Mouse (Mus musculus) liver, embryonic 15.5 days (tissue): ENCODE measurements around the gene Ntf3. TPM values are rescaled to one million over a fixed set of nuclear protein-coding genes. Genes with fewer than 3 reads are reported as not detected.

Experiments
- ATAC-seq: fragments of 200-750 bp; cut with Nextera tagmentation; 2 replicates; pipeline ENCODE4 v1.8.0; 2017; ENCODE audit warnings: moderate number of reproducible peaks, mild to moderate bottlenecking, moderate library complexity; ENCODE audit not compliant: insufficient read depth
- H3K27ac ChIP-seq: fragments of 300-500 bp; sonication (generic); replicated peaks from 2 replicates; pipeline ENCODE4 v1.5.1; 2015; ENCODE audit warnings: mild to moderate bottlenecking, inconsistent platforms
- H3K27me3 ChIP-seq: fragments of 300-500 bp; sonication (generic); 2 replicates; pipeline ENCODE4 v1.6.1; 2015; ENCODE audit warnings: mild to moderate bottlenecking, inconsistent platforms
- H3K36me3 ChIP-seq: fragments of 300-500 bp; sonication (generic); replicated peaks from 2 replicates; pipeline ENCODE4 v1.6.1; 2015; ENCODE audit warnings: moderate library complexity, mild to moderate bottlenecking, inconsistent platforms
- H3K4me1 ChIP-seq: fragments of 300-500 bp; sonication (generic); replicated peaks from 2 replicates; pipeline ENCODE4 v1.6.1; 2015; ENCODE audit warnings: inconsistent platforms
- H3K4me2 ChIP-seq: fragments of 300-500 bp; sonication (generic); 2 replicates; pipeline ENCODE4 v1.6.1; 2015; ENCODE audit warnings: moderate library complexity, mild to moderate bottlenecking, inconsistent platforms
- H3K4me3 ChIP-seq: fragments of 300-500 bp; sonication (generic); replicated peaks from 2 replicates; pipeline ENCODE4 v1.5.1; 2015; ENCODE audit warnings: mild to moderate bottlenecking, inconsistent platforms
- H3K9ac ChIP-seq: fragments of 300-500 bp; sonication (generic); 2 replicates; pipeline ENCODE4 v1.6.1; 2015; ENCODE audit warnings: moderate library complexity, mild to moderate bottlenecking, inconsistent platforms
- H3K9me3 ChIP-seq: fragments of 300-500 bp; sonication (generic); replicated peaks from 2 replicates; pipeline ENCODE4 v1.6.1; 2016; ENCODE audit warnings: inconsistent platforms
- WGBS: fragments of 180-500 bp; shearing (Covaris S2); methylation state at CpG from one replicate; pipeline ENCODE4 v1.1.7; 2015; ENCODE audit warnings: mixed read lengths; ENCODE audit not compliant: insufficient replicate concordance; 5-methylcytosine and 5-hydroxymethylcytosine counted together
- polyA plus RNA-seq: library from polyadenylated mRNA; unstranded; fragments of >200 nt; fragmentation: Nextera tagmentation; extraction: Ambion mirVana; gene quantifications from 2 replicates; pipeline ENCODE4 v1.2.1, GENCODE M21; 2015

Gene Ntf3
- polyA plus RNA-seq, 1 experiment from 2014 or later, result 0.30 TPM

GRCm38 (mm10) chr6:126102007-126102406 lies 64.7 kb downstream of the Ntf3 start:
- ATAC-seq, result no peak
- WGBS, result 81% methylated on average over 11 of the region's 11 CpGs

GRCm38 (mm10) chr6:126100579-126100978 lies 66.1 kb downstream of the Ntf3 start:
- Histone ChIP-seq H3K36me3 (no peaks in the 10 kb centered on the region), H3K9ac (no peak overlapping the region), H3K4me3 (no peak overlapping the region), H3K4me2 (no peak overlapping the region), H3K27me3 (no peaks in the 10 kb centered on the region), H3K27ac (no peak overlapping the region), H3K9me3 (no peaks in the 10 kb centered on the region; the same call in 1 of the 2 replicates), H3K4me1 (no peaks in the 10 kb centered on the region)
- WGBS, result 65% methylated on average over 1 of the region's 1 CpGs
- ATAC-seq, result no peak

More at GRCm38 (mm10) chr6:126102007-126102406, 64.7 kb downstream of the Ntf3 start:
- no peaks in the 10 kb centered on the region for H3K4me1 ChIP-seq
- no peak overlapping the region for H3K4me2 ChIP-seq
- H3K36me3 ChIP-seq, result no peaks in the 10 kb centered on the region
- H3K4me3 ChIP-seq, result no peak overlapping the region
- no peaks in the 10 kb centered on the region; the same call in 1 of the 2 replicates for H3K9me3 ChIP-seq
- no peak overlapping the region for H3K9ac ChIP-seq
- H3K27me3 ChIP-seq, result no peaks in the 10 kb centered on the region
- H3K27ac ChIP-seq, result no peak overlapping the region

GRCm38 (mm10) chr6:126097471-126097870 lies 69.2 kb downstream of the Ntf3 start:
- ATAC-seq, result no peak
- 55% methylated on average over 5 of the region's 5 CpGs for WGBS
- H3K9me3 ChIP-seq, result no peaks in the 10 kb centered on the region; the same call in 1 of the 2 replicates
- no peaks in the 10 kb centered on the region for H3K27me3 ChIP-seq
- no peaks in the 10 kb centered on the region for H3K4me1 ChIP-seq
- H3K4me3 ChIP-seq, result no peak overlapping the region
- H3K4me2 ChIP-seq, result no peak overlapping the region
- no peak overlapping the region for H3K27ac ChIP-seq
- H3K9ac ChIP-seq, result no peak overlapping the region
- H3K36me3 ChIP-seq, result no peaks in the 10 kb centered on the region

- no peak overlapping the region for H3K4me2 ChIP-seq
- H3K4me3 ChIP-seq, result no peak overlapping the region
- no peaks in the 10 kb centered on the region; the same call in 1 of the 2 replicates for H3K9me3 ChIP-seq
- no peaks in the 10 kb centered on the region for H3K36me3 ChIP-seq
- H3K4me1 ChIP-seq, result no peaks in the 10 kb centered on the region
- H3K9ac ChIP-seq, result no peak overlapping the region
- ATAC-seq, result no peak
- no peak overlapping the region for H3K27ac ChIP-seq
- no peaks in the 10 kb centered on the region for H3K27me3 ChIP-seq
- 71% methylated on average over 13 of the region's 13 CpGs for WGBS
Observed at GRCm38 (mm10) chr6:126096085-126096484, 70.6 kb downstream of the Ntf3 start.

GRCm38 (mm10) chr6:126095041-126095440 lies 71.7 kb downstream of the Ntf3 start:
- no peak overlapping the region for H3K27ac ChIP-seq
- H3K27me3 ChIP-seq, result no peaks in the 10 kb centered on the region

GRCm38 (mm10) chr6:126092026-126092425 lies 74.7 kb downstream of the Ntf3 start:
- no peak for ATAC-seq
- no peaks in the 10 kb centered on the region for H3K36me3 ChIP-seq
- no peak overlapping the region for H3K27ac ChIP-seq
- H3K4me1 ChIP-seq, result no peaks in the 10 kb centered on the region
- no peak overlapping the region for H3K4me2 ChIP-seq
- no peaks in the 10 kb centered on the region for H3K9me3 ChIP-seq
- no peak overlapping the region for H3K4me3 ChIP-seq
- no peaks in the 10 kb centered on the region for H3K27me3 ChIP-seq
- no peak overlapping the region for H3K9ac ChIP-seq
- WGBS, result 37% methylated on average over 5 of the region's 5 CpGs

More at GRCm38 (mm10) chr6:126095041-126095440, 71.7 kb downstream of the Ntf3 start:
- Histone ChIP-seq H3K4me3 (no peak overlapping the region), H3K4me2 (no peak overlapping the region), H3K9me3 (no peaks in the 10 kb centered on the region; the same call in 1 of the 2 replicates), H3K9ac (no peak overlapping the region), H3K36me3 (no peaks in the 10 kb centered on the region), H3K4me1 (no peaks in the 10 kb centered on the region)
- 47% methylated on average over 6 of the region's 6 CpGs for WGBS
- ATAC-seq, result no peak

GRCm38 (mm10) chr6:126090063-126090462 lies 76.6 kb downstream of the Ntf3 start:
- no peak overlapping the region for H3K9ac ChIP-seq
- no peaks in the 10 kb centered on the region for H3K27me3 ChIP-seq
- no peak overlapping the region for H3K27ac ChIP-seq
- H3K9me3 ChIP-seq, result no peaks in the 10 kb centered on the region
- no peak overlapping the region for H3K4me3 ChIP-seq
- H3K4me1 ChIP-seq, result no peaks in the 10 kb centered on the region
- H3K36me3 ChIP-seq, result no peaks in the 10 kb centered on the region
- H3K4me2 ChIP-seq, result no peak overlapping the region
- no peak for ATAC-seq
- 50% methylated on average over 1 of the region's 1 CpGs for WGBS

GRCm38 (mm10) chr6:126088489-126089265 lies 78.0 kb downstream of the Ntf3 start:
- H3K4me1 ChIP-seq, result no peaks in the 10 kb centered on the region
- 74% methylated on average over 12 of the region's 12 CpGs for WGBS

GRCm38 (mm10) chr6:126086321-126086950 lies 80.3 kb downstream of the Ntf3 start:
- H3K4me1 ChIP-seq, result no peaks in the 10 kb centered on the region
- no peak overlapping the region for H3K27ac ChIP-seq
- H3K4me3 ChIP-seq, result no peak overlapping the region
- no peaks in the 10 kb centered on the region for H3K9me3 ChIP-seq
- no peak overlapping the region for H3K9ac ChIP-seq
- H3K4me2 ChIP-seq, result no peak overlapping the region
- ATAC-seq, result no peak
- no peaks in the 10 kb centered on the region for H3K27me3 ChIP-seq
- WGBS, result 49% methylated on average over 3 of the region's 3 CpGs
- no peaks in the 10 kb centered on the region for H3K36me3 ChIP-seq

More at GRCm38 (mm10) chr6:126088489-126089265, 78.0 kb downstream of the Ntf3 start:
- H3K36me3 ChIP-seq, result no peaks in the 10 kb centered on the region
- H3K4me2 ChIP-seq, result no peak overlapping the region
- H3K4me3 ChIP-seq, result no peak overlapping the region
- H3K27ac ChIP-seq, result no peak overlapping the region
- H3K9ac ChIP-seq, result no peak overlapping the region
- no peak for ATAC-seq
- no peaks in the 10 kb centered on the region for H3K9me3 ChIP-seq
- H3K27me3 ChIP-seq, result no peaks in the 10 kb centered on the region

- no peaks in the 10 kb centered on the region for H3K36me3 ChIP-seq
- no peak overlapping the region for H3K9ac ChIP-seq
- no peaks in the 10 kb centered on the region for H3K4me1 ChIP-seq
- ATAC-seq, result no peak
- H3K4me3 ChIP-seq, result no peak overlapping the region
- H3K27ac ChIP-seq, result no peak overlapping the region
- H3K27me3 ChIP-seq, result no peaks in the 10 kb centered on the region
- WGBS, result 54% methylated on average over 3 of the region's 3 CpGs
- H3K4me2 ChIP-seq, result no peak overlapping the region
- H3K9me3 ChIP-seq, result no peaks in the 10 kb centered on the region
Observed at GRCm38 (mm10) chr6:126080531-126080930, 86.2 kb downstream of the Ntf3 start.

- Histone ChIP-seq H3K4me2 (no peak overlapping the region), H3K36me3 (no peaks in the 10 kb centered on the region), H3K27me3 (no peaks in the 10 kb centered on the region), H3K9me3 (no peaks in the 10 kb centered on the region), H3K9ac (no peak overlapping the region), H3K27ac (no peak overlapping the region), H3K4me3 (no peak overlapping the region), H3K4me1 (no peaks in the 10 kb centered on the region)
- WGBS, result 45% methylated on average over 3 of the region's 3 CpGs
- no peak for ATAC-seq
Observed at GRCm38 (mm10) chr6:126057706-126058105, 109.0 kb downstream of the Ntf3 start.
